Mouse (Mus musculus) embryo, embryonic 11 days (tissue): Measurements from ENCODE around the gene Cntnap2.

Experiments
- DNase-seq: peaks from one replicate; pipeline ENCODE4 v3.0.0-alpha.2; 2015

The Cntnap2 gene

DNA sequence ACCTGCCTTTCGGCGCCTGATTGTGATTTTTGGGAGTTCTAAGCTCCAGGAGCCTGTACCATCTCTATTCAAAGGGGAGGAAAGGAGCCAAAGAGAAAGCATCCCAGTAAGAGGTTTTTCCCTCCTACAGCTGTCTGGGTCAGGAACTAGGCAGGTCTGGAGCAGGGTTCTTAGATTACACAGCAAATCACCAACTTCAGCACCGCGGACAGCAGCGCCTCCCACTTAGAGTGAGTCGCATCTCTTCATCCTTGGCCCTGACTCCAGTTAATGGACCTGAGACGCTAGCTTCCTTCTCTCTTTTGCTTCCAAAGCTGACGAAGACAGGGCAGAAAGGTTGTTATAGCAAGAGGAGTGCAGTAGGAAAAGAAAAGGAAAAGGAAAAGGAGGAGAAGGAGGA is at the start of gene Cntnap2:
TSS of gene Cntnap2 (plus strand) at position 267 of the 400 bp plus-strand sequence.
- DNase-seq = peak; percentile 90

DNA sequence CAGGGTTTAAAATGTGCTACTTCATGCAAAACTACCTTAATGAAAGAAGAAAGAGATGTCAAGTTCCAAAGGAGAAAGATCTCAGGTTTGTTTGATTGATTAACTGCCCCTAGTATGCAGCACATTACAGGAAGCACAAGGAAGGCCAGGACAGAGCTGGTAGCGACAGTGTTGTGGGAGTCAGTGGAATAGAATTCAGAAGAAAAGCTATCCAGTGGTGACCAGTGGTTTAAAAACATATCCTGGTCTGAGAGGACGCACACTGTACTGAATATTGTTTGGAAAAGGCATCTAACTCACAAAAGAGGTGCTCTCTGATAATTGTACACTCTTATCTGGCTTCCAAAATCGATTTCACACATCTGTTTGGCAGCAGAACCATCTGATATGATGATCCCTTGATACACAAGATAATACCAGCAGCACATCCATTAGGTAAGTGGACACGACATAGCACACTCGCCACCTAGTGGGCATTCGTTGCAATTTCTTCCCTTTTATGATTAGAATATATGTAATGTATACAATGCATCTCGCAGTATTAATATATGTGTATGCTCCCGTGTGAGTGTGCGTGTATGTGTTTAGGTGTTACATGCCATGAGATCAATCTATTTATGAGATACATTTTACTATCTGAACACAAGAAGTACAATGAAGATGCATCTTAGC is 33.0 kb upstream of the Cntnap2 start:
- peak; percentile 69 for DNase-seq

DNA sequence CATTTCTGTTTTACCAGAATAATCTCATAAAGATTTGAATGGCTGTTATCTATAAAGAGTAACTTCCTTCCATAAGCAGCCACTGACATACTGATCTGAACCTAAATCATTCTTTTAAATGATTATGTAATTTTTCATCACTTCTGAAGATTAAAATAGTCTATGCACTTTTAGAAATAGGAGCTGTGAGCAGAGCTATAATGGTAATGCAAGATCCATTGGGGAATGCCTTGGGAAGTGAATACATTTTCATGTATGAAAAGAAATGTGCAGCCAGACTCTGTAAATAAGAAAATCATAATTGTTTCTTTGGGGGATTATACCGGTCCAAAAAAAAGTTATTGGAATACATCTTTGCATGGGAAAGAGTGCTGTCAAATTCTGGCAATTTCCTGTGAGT is 19.7 kb upstream of the Cntnap2 start:
- no peak for DNase-seq

GRCm38 (mm10) chr6:45059556-45060471 is 657 bp downstream of the Cntnap2 start:
- DNase-seq = peak; percentile 70

GRCm38 (mm10) chr6:45062214-45062997 is 3.2 kb downstream of the Cntnap2 start:
- DNase-seq = peak; percentile 5

- no peak for DNase-seq
Observed at GRCm38 (mm10) chr6:45088304-45088703, 29.1 kb downstream of the Cntnap2 start.

- no peak for DNase-seq
Observed at GRCm38 (mm10) chr6:45113613-45114012, 54.5 kb downstream of the Cntnap2 start.

DNA sequence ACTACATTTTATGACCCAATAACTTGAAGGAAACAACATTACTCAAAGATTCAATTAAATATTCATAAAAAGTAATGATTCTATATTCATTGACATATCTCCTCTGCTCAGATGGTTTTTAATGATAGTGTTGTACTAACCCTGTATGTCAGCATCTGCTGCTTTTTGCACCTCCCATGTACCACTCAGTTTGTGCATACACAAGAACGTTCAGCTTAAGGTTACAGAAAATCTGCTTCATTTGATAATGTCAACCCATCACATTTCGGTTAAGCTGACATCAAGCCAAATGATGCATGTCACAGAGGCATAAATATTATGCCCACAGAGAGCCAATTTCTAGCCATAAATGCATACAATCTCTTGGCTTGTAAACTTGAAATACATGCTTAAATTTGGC is 85.7 kb downstream of the Cntnap2 start:
- no peak for DNase-seq

DNA sequence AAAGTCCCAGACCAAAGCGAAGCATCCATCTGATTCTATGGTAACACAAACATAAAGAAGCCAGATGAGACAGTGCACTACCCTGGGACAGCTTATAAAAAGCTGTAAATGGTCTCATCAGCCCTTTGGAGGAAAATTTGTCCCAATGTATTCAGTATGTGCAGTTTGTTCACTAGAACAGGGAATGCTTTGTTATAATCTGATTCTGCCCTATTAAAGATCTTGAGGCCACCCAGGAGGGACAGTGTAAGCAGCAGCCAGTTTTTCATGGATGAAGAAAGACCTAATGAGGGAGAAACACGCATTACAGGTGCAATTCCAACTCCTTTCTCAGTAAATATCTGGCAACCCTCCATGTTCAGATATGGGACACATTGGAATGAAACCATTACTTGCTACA is 145.9 kb downstream of the Cntnap2 start:
- DNase-seq = no peak

- no peak for DNase-seq
Observed at GRCm38 (mm10) chr6:45214330-45214729, 155.2 kb downstream of the Cntnap2 start.

- no peak for DNase-seq
Observed at GRCm38 (mm10) chr6:45229002-45229401, 169.8 kb downstream of the Cntnap2 start.

GRCm38 (mm10) chr6:45232571-45232970 is 173.4 kb downstream of the Cntnap2 start:
- no peak for DNase-seq

DNA sequence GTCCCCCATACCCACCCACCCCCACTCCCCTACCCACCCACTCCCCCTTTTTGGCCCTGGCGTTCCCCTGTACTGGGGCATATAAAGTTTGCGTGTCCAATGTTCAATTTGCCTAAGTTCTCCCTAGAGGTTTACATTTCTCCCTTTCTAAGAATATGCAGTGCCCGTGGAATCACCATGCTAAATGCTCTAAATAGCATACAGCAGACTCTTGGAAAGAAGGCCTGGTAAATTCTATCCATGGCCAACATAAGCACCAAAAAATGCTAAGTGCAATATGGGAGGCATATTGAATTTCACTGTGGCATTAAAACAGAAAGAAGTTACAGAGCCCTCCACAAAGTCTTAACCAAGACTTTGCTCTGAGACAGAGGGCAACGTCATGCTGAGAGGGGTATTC is 177.4 kb downstream of the Cntnap2 start:
- no peak for DNase-seq

DNA sequence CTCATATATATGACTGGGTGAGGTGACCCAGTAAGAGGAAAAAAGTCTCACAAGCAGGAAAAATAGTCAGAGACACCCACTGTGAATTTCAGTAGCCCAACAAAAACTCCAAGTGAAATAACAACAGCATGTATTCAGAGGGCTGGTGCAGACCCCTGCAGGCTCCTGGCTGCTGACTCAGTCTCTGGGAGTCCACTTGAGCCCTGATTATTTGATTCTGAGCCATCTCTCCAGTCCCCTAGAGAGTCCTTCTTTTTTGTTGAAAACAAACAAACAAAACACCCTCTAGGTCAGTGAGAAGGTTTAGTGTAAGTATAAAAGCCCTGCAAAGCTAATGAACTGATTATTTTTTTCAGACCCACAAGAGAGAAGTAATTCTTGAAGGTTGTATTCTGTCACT is 179.0 kb downstream of the Cntnap2 start:
- DNase-seq = no peak

- no peak for DNase-seq
Observed at GRCm38 (mm10) chr6:45241218-45241617, 182.1 kb downstream of the Cntnap2 start.

DNA sequence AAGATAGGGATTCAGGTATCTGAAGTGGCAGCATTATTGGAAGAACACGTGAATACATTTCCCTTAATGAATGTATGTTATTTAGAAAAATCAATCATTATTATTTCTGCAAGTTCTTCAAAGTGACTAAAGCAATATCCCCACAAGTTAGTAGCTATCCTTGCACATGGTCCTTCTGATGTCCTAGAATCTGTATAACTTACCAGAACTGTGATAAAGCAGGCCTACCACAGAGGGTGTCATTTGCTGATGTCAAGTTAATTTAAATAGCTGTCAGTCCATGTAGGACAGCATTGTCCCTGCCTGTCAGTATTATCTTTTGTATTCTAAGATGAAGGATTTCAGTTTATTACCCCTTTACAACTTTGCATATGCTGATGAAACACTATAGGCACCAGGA is 185.5 kb downstream of the Cntnap2 start:
- no peak for DNase-seq

GRCm38 (mm10) chr6:45258047-45258446 is 198.9 kb downstream of the Cntnap2 start:
- no peak for DNase-seq

DNA sequence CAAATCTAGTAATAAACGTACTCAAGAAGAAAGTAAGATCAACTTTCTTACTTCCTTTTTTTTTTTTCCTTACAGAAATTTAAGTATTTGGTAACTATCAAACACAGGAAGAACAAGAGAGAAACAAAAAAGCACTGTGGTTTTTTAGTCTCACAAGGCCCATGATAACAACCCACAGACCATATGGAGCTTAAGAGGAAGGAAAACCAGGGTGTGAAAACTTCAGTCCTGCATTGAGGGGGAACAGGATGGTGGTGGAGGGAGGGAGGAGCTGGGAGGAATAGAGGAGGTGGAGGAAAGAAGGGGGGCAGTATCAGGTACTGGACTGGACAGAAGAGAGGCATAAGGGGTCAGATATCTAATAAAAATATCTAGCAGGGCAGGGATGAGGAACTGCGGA is 212.4 kb downstream of the Cntnap2 start:
- no peak for DNase-seq

DNA sequence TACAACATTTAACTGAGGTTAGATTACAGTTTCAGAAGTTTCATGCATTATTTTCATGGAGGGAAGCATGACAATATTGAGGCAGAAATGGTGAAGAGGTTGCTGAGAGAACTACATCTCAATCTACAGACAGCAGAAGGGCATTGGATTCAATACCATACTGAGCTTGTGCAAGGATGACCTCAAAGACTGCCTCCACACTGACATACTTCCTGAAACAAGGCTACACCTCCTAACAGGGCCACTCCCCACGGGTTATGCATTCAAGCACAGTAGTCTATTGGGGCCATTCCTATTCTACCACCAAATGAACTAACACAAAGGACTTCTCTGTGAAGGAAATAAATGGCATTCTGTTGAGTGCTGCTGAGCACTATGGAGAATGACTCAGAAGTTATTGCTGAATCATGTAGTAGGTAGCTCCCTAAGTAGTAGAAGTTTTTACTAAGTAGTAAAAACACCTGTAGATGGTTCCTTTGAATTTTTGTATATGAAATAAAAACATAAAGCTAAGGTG is 214.2 kb downstream of the Cntnap2 start:
- no peak for DNase-seq

DNA sequence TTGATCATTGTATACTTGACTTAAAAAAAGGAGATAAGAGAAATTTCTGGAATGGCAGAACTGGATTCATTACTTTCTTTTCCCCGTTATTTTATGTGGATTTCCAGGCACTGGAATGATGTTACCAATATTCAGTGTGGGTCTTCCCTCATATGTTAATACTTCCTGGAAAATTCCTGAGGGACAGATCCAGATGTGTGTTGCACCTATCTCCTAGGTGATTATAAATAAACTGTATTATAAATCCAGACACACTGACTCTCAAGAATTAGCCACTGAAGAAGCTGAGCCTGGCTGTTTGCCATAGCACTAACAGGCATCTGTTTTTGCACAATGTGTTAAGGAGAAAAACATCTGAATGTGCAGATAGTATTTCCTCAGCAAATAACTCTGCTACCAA is 231.0 kb downstream of the Cntnap2 start:
- no peak for DNase-seq

- DNase-seq = no peak
Observed at GRCm38 (mm10) chr6:45317455-45317854, 258.3 kb downstream of the Cntnap2 start.

DNA sequence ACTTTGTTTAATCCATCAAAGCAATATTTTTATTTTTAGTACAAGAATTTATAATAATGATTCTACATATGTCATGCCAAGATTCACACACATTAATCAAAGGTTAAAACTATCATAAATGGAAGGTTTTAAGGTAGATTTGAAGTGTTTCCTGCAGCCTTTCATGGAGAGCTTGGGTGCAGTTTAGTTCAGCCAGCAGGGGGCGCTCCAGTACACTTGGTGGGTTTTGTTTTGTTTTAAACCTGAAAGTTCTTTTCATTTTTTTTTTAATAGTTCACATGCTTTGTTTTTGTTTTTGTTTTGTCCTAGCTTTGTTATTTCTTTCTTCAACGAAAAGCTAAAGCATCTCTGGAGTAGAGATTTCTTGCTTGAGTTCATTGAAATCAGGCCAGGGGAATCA is 264.3 kb downstream of the Cntnap2 start:
- peak; percentile 59 for DNase-seq

GRCm38 (mm10) chr6:45327952-45328485 is 268.9 kb downstream of the Cntnap2 start:
- DNase-seq = no peak
